Mouse (Mus musculus) heart, adult 2 months (tissue): ENCODE measurements around the gene Cpe. TPM values are rescaled to one million over a fixed set of nuclear protein-coding genes. Genes with fewer than 3 reads are reported as not detected.
A peak's percentile ranks its signal among the peaks of the same experiment; 100 is the strongest.

ENCODE experiments used
- DNase-seq, 2 experiments: peaks; one replicate each; pipeline ENCODE4 v3.0.0; 2021
- H3K27ac ChIP-seq: fragments of 200-600 bp; 2 replicates; pipeline ENCODE4 v1.8.1; 2022
- H3K27me3 ChIP-seq: fragments of 200-500 bp; 2 replicates; pipeline ENCODE4 v1.6.1; 2012; ENCODE audit warnings: mild to moderate bottlenecking, low read length, inconsistent platforms, mixed read lengths; ENCODE audit not compliant: control insufficient read depth, insufficient read depth
- H3K36me3 ChIP-seq: fragments of 200-500 bp; 2 replicates; pipeline ENCODE4 v1.6.1; 2012; ENCODE audit warnings: low read length, inconsistent platforms; ENCODE audit not compliant: control insufficient read depth, insufficient read depth
- H3K4me1 ChIP-seq: fragments of 200-500 bp; 2 replicates; pipeline ENCODE4 v1.6.1; 2011; ENCODE audit warnings: low read length; ENCODE audit not compliant: control insufficient read depth, insufficient read depth
- H3K4me3 ChIP-seq: fragments of 200-600 bp; 2 replicates; pipeline ENCODE4 v1.8.1; 2022
- H3K79me2 ChIP-seq: fragments of 200-500 bp; replicated peaks from 2 replicates; pipeline ENCODE4 v1.6.1; 2012; ENCODE audit warnings: mild to moderate bottlenecking, inconsistent platforms, low read length, moderate library complexity, mixed read lengths; ENCODE audit not compliant: control insufficient read depth, insufficient read depth
- H3K9ac ChIP-seq: fragments of 200-500 bp; 2 replicates; pipeline ENCODE4 v1.6.1; 2012; ENCODE audit warnings: low read depth, mild to moderate bottlenecking, control low read depth, inconsistent platforms, low read length, mixed read lengths
- CTCF ChIP-seq: fragments of 200-600 bp; IDR thresholded peaks from 2 replicates; pipeline ENCODE4 v1.8.1; 2022; ENCODE audit warnings: antibody characterized with exemption, mild to moderate bottlenecking, moderate library complexity
- EP300 ChIP-seq: fragments of 200-500 bp; IDR thresholded peaks from 2 replicates; pipeline ENCODE4 v1.6.1; 2011; ENCODE audit warnings: low read depth, low read length, control low read depth; ENCODE audit not compliant: insufficient read depth
- POLR2A ChIP-seq: fragments of 200-500 bp; IDR thresholded peaks from 2 replicates; pipeline ENCODE4 v1.6.1; 2011; ENCODE audit warnings: mild to moderate bottlenecking, low read depth, low read length, control low read depth; ENCODE audit not compliant: insufficient read depth
- WGBS: fragments of 180-500 bp; shearing (Covaris S2); methylation state at CpG from one replicate; pipeline ENCODE4 v1.1.7; 2018; 5-methylcytosine and 5-hydroxymethylcytosine counted together
- intact Hi-C: fragments of 180-260 bp; cut with DNase I; formaldehyde crosslinking; loops from one replicate; pipeline ENCODE4 v1.15.1; 2025
- long read RNA-seq: library from polyadenylated mRNA; stranded (forward); transcript quantifications from one replicate; pipeline ENCODE4 v2.0.0, GENCODE M21; 2021
- polyA plus RNA-seq: library from polyadenylated mRNA; depleted of rRNA; stranded (reverse); fragments of >200 nt; gene quantifications from 2 replicates; pipeline ENCODE4 v1.2.3, GENCODE M21; 2012; rRNA removed
- total RNA-seq, 2 experiments: library from RNA; stranded (reverse); gene quantifications; 2 replicates each; pipeline ENCODE4 v1.2.3; 2021

The Cpe gene
- 100 to 1,000 TPM; 241 to 256 TPM for total RNA-seq
- 112 and 149 TPM in 2 replicates for polyA plus RNA-seq
- long read RNA-seq, transcript Cpe-201 (9 exons, 2,117 nt) = major isoform, 338 of 360 reads
- long read RNA-seq, partial matches to known transcripts = 13 of 360 reads
- long read RNA-seq, other reads (novel, unspliced or antisense) = 9 of 360 reads

GRCm38 (mm10) chr8:64692651-64693201 lies at the start of gene Cpe:
TSS of gene Cpe (minus strand) at chr8:64693054.
- H3K9ac ChIP-seq = peak within 1 kb of the TSS; percentile 67
- intact Hi-C loops = loop anchor here (1.0 to 5.0 kb wide), 4 partner anchors 40 to 250 kb away; partner anchors contain the start of gene Msmo1

GRCm38 (mm10) chr8:64740547-64741211 lies 47.8 kb upstream of the Cpe start:
- Histone ChIP-seq H3K79me2 (no peaks in the 10 kb centered on the region), H3K27me3 (no peaks in the 10 kb centered on the region), H3K4me1 (no peaks in the 10 kb centered on the region), H3K4me3 (no peak overlapping the region), H3K36me3 (no peaks in the 10 kb centered on the region), H3K9ac (no peak overlapping the region), H3K27ac (no peak overlapping the region)
- TF ChIP-seq CTCF = no peak
- TF ChIP-seq EP300 = no peak
- no peak for TF ChIP-seq POLR2A
- no peak for DNase-seq
- intact Hi-C loops = no loop called here
- 76% methylated on average over 13 of the region's 13 CpGs for WGBS

More at GRCm38 (mm10) chr8:64692651-64693201, at the start of gene Cpe:
- TF ChIP-seq CTCF (peak; percentile 83), POLR2A (peak; percentile 47; the same call in 1 of the 2 replicates), EP300 (0 out of 2 replicates have a peak, but pooled peaks have one; percentile 44)
- peak; percentile 84 to 87 for DNase-seq
- peak within 1 kb of the TSS; percentile 80 for H3K27ac ChIP-seq
- peaks cover 6% of the 10 kb centered on the region; the same call in 1 of the 2 replicates for H3K4me1 ChIP-seq
- H3K27me3 ChIP-seq = no peaks in the 10 kb centered on the region
- H3K79me2 ChIP-seq = no peaks in the 10 kb centered on the region
- peak within 1 kb of the TSS; percentile 61 for H3K4me3 ChIP-seq
- peaks cover 2% of the 10 kb centered on the region for H3K36me3 ChIP-seq
- WGBS = under 1% methylated on average over 54 of the region's 54 CpGs

GRCm38 (mm10) chr8:64738916-64739315 lies 46.1 kb upstream of the Cpe start:
- H3K9ac ChIP-seq = no peak overlapping the region
- WGBS = 75% methylated on average over 1 of the region's 1 CpGs
- intact Hi-C loops = loop anchor here (5.0 kb wide), 1 partner anchor 133 kb away; no protein-coding TSS in a partner anchor

GRCm38 (mm10) chr8:64736767-64737323 lies 44.0 kb upstream of the Cpe start:
- H3K27me3 ChIP-seq = no peaks in the 10 kb centered on the region
- H3K27ac ChIP-seq = no peak overlapping the region
- peaks cover 2% of the 10 kb centered on the region; the same call in 1 of the 2 replicates for H3K4me1 ChIP-seq
- no peak for DNase-seq
- intact Hi-C loops = loop anchor here (5.0 kb wide), 1 partner anchor 135 kb away; no protein-coding TSS in a partner anchor
- H3K79me2 ChIP-seq = no peaks in the 10 kb centered on the region
- TF ChIP-seq CTCF (no peak), POLR2A (no peak), EP300 (no peak)
- H3K4me3 ChIP-seq = no peak overlapping the region
- WGBS = 68% methylated on average over 3 of the region's 3 CpGs
- H3K36me3 ChIP-seq = no peaks in the 10 kb centered on the region; the same call in 1 of the 2 replicates
- no peak overlapping the region for H3K9ac ChIP-seq

More at GRCm38 (mm10) chr8:64738916-64739315, 46.1 kb upstream of the Cpe start:
- no peak for TF ChIP-seq POLR2A
- TF ChIP-seq EP300 = no peak
- TF ChIP-seq CTCF = no peak
- Histone ChIP-seq H3K4me3 (no peak overlapping the region), H3K4me1 (no peaks in the 10 kb centered on the region), H3K27me3 (no peaks in the 10 kb centered on the region), H3K79me2 (no peaks in the 10 kb centered on the region), H3K36me3 (no peaks in the 10 kb centered on the region), H3K27ac (no peak overlapping the region)
- DNase-seq = no peak

GRCm38 (mm10) chr8:64735161-64735560 lies 42.3 kb upstream of the Cpe start:
- no peak for DNase-seq
- Histone ChIP-seq H3K4me3 (no peak overlapping the region), H3K4me1 (peaks cover 2% of the 10 kb centered on the region; the same call in 1 of the 2 replicates), H3K79me2 (no peaks in the 10 kb centered on the region), H3K27me3 (no peaks in the 10 kb centered on the region), H3K36me3 (no peaks in the 10 kb centered on the region; the same call in 1 of the 2 replicates), H3K27ac (no peak overlapping the region), H3K9ac (no peak overlapping the region)
- TF ChIP-seq CTCF = no peak
- WGBS = 76% methylated on average over 8 of the region's 8 CpGs
- intact Hi-C loops = loop anchor here (5.0 kb wide), 1 partner anchor 137 kb away; no protein-coding TSS in a partner anchor
